Mouse (Mus musculus) hindbrain, postnatal 0 days (tissue): ENCODE results near the gene Mlycd. TPM values are rescaled to one million over a fixed set of nuclear protein-coding genes. Genes with fewer than 3 reads are reported as not detected.

Experiments used
- ATAC-seq: fragments of 200-750 bp; cut with Nextera tagmentation; 2 replicates; pipeline ENCODE4 v1.8.0; 2017; ENCODE audit warnings: mild to moderate bottlenecking, moderate TSS enrichment, moderate library complexity
- DNase-seq: peaks from one replicate; pipeline ENCODE4 v3.0.0-alpha.2; 2015; ENCODE audit warnings: low spot score
- H3K27ac ChIP-seq: fragments of 300-500 bp; sonication (generic); 2 replicates; pipeline ENCODE4 v1.5.1; 2014; ENCODE audit warnings: mild to moderate bottlenecking
- H3K27me3 ChIP-seq: fragments of 300-500 bp; sonication (generic); 2 replicates; pipeline ENCODE4 v1.6.1; 2014; ENCODE audit warnings: low read length, mixed read lengths; ENCODE audit not compliant: insufficient read depth
- H3K36me3 ChIP-seq: fragments of 300-500 bp; sonication (generic); 2 replicates; pipeline ENCODE4 v1.6.1; 2014; ENCODE audit warnings: low read length, mixed read lengths; ENCODE audit not compliant: insufficient read depth
- H3K4me1 ChIP-seq: fragments of 300-500 bp; sonication (generic); 2 replicates; pipeline ENCODE4 v1.6.1; 2014; ENCODE audit warnings: antibody characterized with exemption, low read length, mixed read lengths; ENCODE audit not compliant: insufficient read depth
- H3K4me2 ChIP-seq: fragments of 300-500 bp; sonication (generic); 2 replicates; pipeline ENCODE4 v1.6.1; 2014; ENCODE audit warnings: low read depth, mild to moderate bottlenecking, low read length, moderate library complexity, mixed read lengths
- H3K4me3 ChIP-seq: fragments of 300-500 bp; sonication (generic); 2 replicates; pipeline ENCODE4 v1.5.1; 2014; ENCODE audit warnings: low read length
- H3K9ac ChIP-seq: fragments of 300-500 bp; sonication (generic); replicated peaks from 2 replicates; pipeline ENCODE4 v1.6.1; 2014; ENCODE audit warnings: mild to moderate bottlenecking, low read length, moderate library complexity, mixed read lengths
- H3K9me3 ChIP-seq: fragments of 300-500 bp; sonication (generic); 2 replicates; pipeline ENCODE4 v1.6.1; 2016; ENCODE audit warnings: low read length, mixed read lengths
- CTCF ChIP-seq: IDR thresholded peaks from 2 replicates; pipeline ENCODE4 v1.5.1; 2016; ENCODE audit warnings: antibody characterized with exemption, control low read depth, low read depth
- WGBS: fragments of 180-500 bp; shearing (Covaris S2); extraction: QIAGEN DNeasy Blood & Tissue Kit; methylation state at CpG from one replicate; pipeline ENCODE4 v1.1.7; 2014; 5-methylcytosine and 5-hydroxymethylcytosine counted together
- polyA plus RNA-seq: library from polyadenylated mRNA; unstranded; fragments of >200 nt; fragmentation: Nextera tagmentation; extraction: Ambion mirVana; gene quantifications from 2 replicates; pipeline ENCODE4 v1.2.1, GENCODE M21; 2015
- total RNA-seq: library from RNA; depleted of rRNA; stranded (reverse); fragments of >200 nt; gene quantifications from 2 replicates; pipeline ENCODE4 v1.2.3, GENCODE M21; 2014

Gene Mlycd
- total and polyA plus RNA-seq, 2 experiments from 2014 or later, result 20.0 to 37.2 TPM

- no peak overlapping the region for H3K9ac ChIP-seq
- ATAC-seq (no peak), DNase-seq (no peak)
- H3K4me3 ChIP-seq, result no peak overlapping the region
- no peaks in the 10 kb centered on the region for H3K9me3 ChIP-seq
- no peak for TF ChIP-seq CTCF
- H3K27me3 ChIP-seq, result no peaks in the 10 kb centered on the region
- no peak overlapping the region for H3K4me2 ChIP-seq
- no peaks in the 10 kb centered on the region for H3K36me3 ChIP-seq
- WGBS, result 80% methylated on average over 6 of the region's 6 CpGs
- no peaks in the 10 kb centered on the region for H3K4me1 ChIP-seq
- H3K27ac ChIP-seq, result no peak overlapping the region
Observed at GRCm38 (mm10) chr8:119385854-119386253, 8.8 kb upstream of the Mlycd start.

- no peak overlapping the region for H3K27ac ChIP-seq
- ATAC-seq (no peak), DNase-seq (no peak)
- no peaks in the 10 kb centered on the region for H3K36me3 ChIP-seq
- no peaks in the 10 kb centered on the region for H3K27me3 ChIP-seq
- no peaks in the 10 kb centered on the region for H3K4me1 ChIP-seq
- no peak overlapping the region for H3K4me2 ChIP-seq
- no peak for TF ChIP-seq CTCF
- H3K9ac ChIP-seq, result no peak overlapping the region
- H3K9me3 ChIP-seq, result no peaks in the 10 kb centered on the region
- H3K4me3 ChIP-seq, result no peak overlapping the region
- WGBS, result 81% methylated on average over 6 of the region's 6 CpGs
Observed at GRCm38 (mm10) chr8:119386988-119387387, 7.7 kb upstream of the Mlycd start.

- H3K9me3 ChIP-seq, result no peaks in the 10 kb centered on the region
- ATAC-seq (no peak), DNase-seq (no peak)
- peak overlapping the region; percentile 94; the same call in 1 of the 2 replicates for H3K27ac ChIP-seq
- H3K4me3 ChIP-seq, result peak overlapping the region; percentile 77
- no peaks in the 10 kb centered on the region for H3K36me3 ChIP-seq
- TF ChIP-seq CTCF, result no peak
- H3K9ac ChIP-seq, result peak overlapping the region; percentile 94
- no peaks in the 10 kb centered on the region for H3K27me3 ChIP-seq
- 80% methylated on average over 9 of the region's 9 CpGs for WGBS
- peak overlapping the region; percentile 99 for H3K4me2 ChIP-seq
- H3K4me1 ChIP-seq, result peaks cover 11% of the 10 kb centered on the region
Observed at GRCm38 (mm10) chr8:119394097-119394496, 581 bp upstream of the Mlycd start.

GRCm38 (mm10) chr8:119395072-119395950, 633 bp downstream of the Mlycd start:
- peaks cover 11% of the 10 kb centered on the region for H3K4me1 ChIP-seq
- no peak for TF ChIP-seq CTCF
- no peaks in the 10 kb centered on the region for H3K36me3 ChIP-seq
- H3K27me3 ChIP-seq, result no peaks in the 10 kb centered on the region
- H3K9ac ChIP-seq, result peak overlapping the region; percentile 94
- H3K4me3 ChIP-seq, result peak overlapping the region; percentile 77
- no peaks in the 10 kb centered on the region for H3K9me3 ChIP-seq
- peak overlapping the region; percentile 94 for H3K27ac ChIP-seq
- peak overlapping the region; percentile 99 for H3K4me2 ChIP-seq
- DNase-seq (no peak), ATAC-seq (peak; percentile 66)
- 6% methylated on average over 77 of the region's 83 CpGs for WGBS

GRCm38 (mm10) chr8:119398558-119398957, 3.9 kb downstream of the Mlycd start:
- H3K36me3 ChIP-seq, result peaks cover 5% of the 10 kb centered on the region; the same call in 1 of the 2 replicates
- H3K4me1 ChIP-seq, result peaks cover 11% of the 10 kb centered on the region
- H3K27me3 ChIP-seq, result no peaks in the 10 kb centered on the region
- no peak overlapping the region for H3K4me2 ChIP-seq
- no peak overlapping the region for H3K9ac ChIP-seq
- no peaks in the 10 kb centered on the region for H3K9me3 ChIP-seq
- TF ChIP-seq CTCF, result no peak
- no peak overlapping the region for H3K4me3 ChIP-seq
- 72% methylated on average over 9 of the region's 9 CpGs for WGBS
- no peak for ATAC-seq
- H3K27ac ChIP-seq, result no peak overlapping the region
- no peak for DNase-seq

GRCm38 (mm10) chr8:119399255-119399654, 4.6 kb downstream of the Mlycd start:
- no peak overlapping the region for H3K4me3 ChIP-seq
- H3K9me3 ChIP-seq, result no peaks in the 10 kb centered on the region
- no peaks in the 10 kb centered on the region for H3K27me3 ChIP-seq
- ATAC-seq (no peak), DNase-seq (no peak)
- no peak overlapping the region for H3K27ac ChIP-seq
- H3K4me1 ChIP-seq, result peaks cover 11% of the 10 kb centered on the region
- WGBS, result 69% methylated on average over 6 of the region's 6 CpGs
- H3K36me3 ChIP-seq, result peaks cover 5% of the 10 kb centered on the region; the same call in 1 of the 2 replicates
- no peak for TF ChIP-seq CTCF
- no peak overlapping the region for H3K9ac ChIP-seq
- H3K4me2 ChIP-seq, result no peak overlapping the region
